Mouse (Mus musculus) cerebellum, adult (tissue): ENCODE data around the gene Msln.
A peak's percentile ranks its signal among the peaks of the same experiment; 100 is the strongest.

Source experiments
- ATAC-seq: cut with Nextera tagmentation; 2 replicates; pipeline ENCODE4 v1.9.2; 2017; ENCODE audit warnings: mild to moderate bottlenecking, moderate library complexity, mixed read lengths; ENCODE audit not compliant: insufficient number of reproducible peaks, low FRiP score, low TSS enrichment

The Msln gene

GRCm38 (mm10) chr17:25732082-25732481 is 22.1 kb downstream of the Msln start:
- no peak for ATAC-seq

- ATAC-seq: no peak
These were observed 26.2 kb downstream of the Msln start for GRCm38 (mm10) chr17:25728009-25728270.

DNA sequence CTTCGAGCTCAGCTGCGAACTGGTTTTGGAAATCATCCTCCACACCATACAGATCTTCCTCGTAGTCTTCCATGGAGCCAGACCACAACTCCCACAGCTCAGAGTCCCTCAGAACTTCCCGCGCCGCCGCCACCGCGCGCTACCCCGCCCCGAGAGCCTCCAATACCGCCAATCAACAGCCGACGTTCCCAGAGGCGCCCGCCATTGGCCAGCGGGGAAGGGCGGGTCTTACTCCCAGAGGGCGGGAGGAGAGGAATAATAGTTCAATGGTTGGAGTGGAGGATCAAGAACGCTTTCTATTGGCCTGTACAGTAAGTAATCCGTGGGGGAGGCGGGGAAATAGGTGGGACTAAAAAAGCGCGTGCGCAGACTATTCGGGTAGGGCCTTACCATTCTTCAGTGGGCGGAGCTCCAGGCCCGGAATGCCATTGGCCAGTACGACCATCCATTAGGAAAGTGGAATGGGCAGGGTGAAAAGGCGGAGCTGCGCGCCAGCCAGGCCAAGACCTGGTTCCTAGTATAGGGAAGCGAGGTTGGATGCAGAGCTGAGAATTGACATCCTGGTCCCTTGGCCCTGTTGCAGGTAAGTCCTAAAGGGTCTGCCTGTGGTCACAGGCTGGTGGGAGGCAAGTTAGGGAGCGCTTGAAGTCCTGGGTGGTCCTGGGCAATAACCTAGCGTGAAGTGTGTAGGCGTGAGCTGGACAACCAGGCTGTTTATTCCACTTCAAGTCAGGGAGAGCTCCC is 26.7 kb downstream of the Msln start, which contains the start of the genes Chtf18 and Rpusd1:
Gene Chtf18, minus strand, starts transcription at position 155 of the 744 bp plus-strand sequence.
Gene Rpusd1, plus strand, starts transcription at position 406 of the 744 bp plus-strand sequence.
- ATAC-seq: peak; percentile 90

- ATAC-seq: no peak
These were observed 28.9 kb downstream of the Msln start for GRCm38 (mm10) chr17:25725264-25725663.

- no peak for ATAC-seq
These were observed 30.3 kb downstream of the Msln start for GRCm38 (mm10) chr17:25723919-25724318.

GRCm38 (mm10) chr17:25723470-25723869 is 30.7 kb downstream of the Msln start:
- ATAC-seq: no peak

- ATAC-seq: no peak
These were observed 32.7 kb downstream of the Msln start for GRCm38 (mm10) chr17:25721476-25721875.

- ATAC-seq: no peak
These were observed 36.5 kb downstream of the Msln start for GRCm38 (mm10) chr17:25717691-25718090.

DNA sequence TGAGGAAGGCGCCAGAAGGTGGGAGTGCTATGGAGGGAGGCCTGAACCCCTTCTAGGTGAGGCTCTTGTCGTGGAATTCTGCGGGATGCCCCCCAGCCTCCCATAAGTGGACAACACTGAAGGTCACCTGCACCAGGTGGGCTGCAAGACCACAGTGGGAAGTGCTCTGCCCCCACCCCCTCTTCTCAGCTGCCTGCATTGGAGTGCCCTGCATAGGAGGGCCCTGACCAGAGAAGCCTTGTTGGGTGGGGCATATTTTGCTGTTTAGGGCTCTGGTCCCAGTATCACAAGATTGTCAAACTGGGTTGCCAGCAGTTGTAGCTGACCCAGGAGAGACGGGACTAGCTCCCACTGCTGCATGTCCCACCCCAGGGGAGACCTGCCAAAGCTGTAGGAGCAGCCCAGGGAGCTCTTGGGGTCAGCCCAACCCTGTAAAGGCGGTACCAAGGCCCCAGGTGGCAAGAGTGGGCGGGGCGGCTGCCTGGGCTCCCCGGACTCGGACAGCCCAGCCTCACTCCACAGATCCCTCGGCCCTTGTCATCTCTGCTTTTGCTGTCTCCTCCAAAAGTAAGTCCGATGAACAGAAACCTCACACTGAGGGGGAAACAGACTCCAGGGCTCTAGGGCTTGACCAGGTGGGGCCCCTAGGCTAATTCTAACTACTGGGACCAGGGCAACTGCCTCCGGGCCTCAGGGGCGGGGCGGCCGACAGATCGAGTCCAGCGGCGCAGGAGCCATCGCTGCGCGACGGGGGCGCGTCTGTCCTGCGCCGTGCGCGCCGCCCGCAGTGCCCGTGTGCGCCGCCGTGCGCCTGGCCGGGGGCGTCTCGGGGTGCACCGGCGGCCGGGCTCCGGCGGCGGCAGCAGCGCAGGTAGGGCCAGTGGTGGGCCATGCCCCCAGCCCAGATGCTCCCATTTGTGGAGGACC is 37.2 kb downstream of the Msln start, which contains the start of gene Gng13:
Gene Gng13, plus strand, starts transcription at position 461 of the 927 bp plus-strand sequence.
- no peak for ATAC-seq

DNA sequence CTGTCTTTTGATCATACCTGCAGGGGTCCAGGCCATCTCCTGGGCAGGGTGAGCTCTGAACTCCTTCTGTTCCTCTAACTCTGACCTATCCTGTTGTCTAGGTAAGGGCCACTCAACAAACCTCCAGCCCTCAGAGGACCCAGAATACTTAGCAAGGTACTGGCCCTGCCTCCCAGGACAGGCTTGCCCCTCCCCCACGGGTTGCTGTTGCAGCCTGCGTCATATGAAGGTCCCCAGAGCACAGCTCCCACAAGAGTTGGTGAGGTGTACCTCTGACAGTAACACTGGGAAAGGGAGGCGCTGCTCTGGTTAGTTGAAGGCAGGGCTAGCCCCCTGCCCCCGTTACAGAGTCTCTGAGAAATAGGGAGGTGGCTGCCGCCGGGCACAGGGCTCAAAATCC is 38.0 kb downstream of the Msln start:
- no peak for ATAC-seq

- no peak for ATAC-seq
These were observed 38.6 kb downstream of the Msln start for GRCm38 (mm10) chr17:25715627-25716026.

DNA sequence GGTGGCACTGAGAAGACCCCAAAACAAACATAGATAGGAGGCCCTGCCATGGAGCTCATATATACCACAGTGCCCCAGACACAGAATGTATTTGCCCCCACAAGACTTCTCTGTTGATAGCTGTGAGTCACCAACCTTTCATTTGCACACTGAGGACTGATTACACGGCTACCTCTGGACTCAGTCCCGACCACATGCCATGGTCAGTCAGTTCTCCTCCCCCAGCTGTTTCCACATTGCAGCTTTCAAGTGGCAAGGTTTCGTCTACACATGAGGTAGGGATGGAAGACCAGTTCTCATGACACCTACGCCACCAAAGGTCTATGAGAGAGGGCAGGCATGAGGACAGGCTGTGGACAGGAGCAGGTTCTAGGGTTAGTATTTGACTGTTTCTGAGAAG is 43.0 kb downstream of the Msln start:
- no peak for ATAC-seq

DNA sequence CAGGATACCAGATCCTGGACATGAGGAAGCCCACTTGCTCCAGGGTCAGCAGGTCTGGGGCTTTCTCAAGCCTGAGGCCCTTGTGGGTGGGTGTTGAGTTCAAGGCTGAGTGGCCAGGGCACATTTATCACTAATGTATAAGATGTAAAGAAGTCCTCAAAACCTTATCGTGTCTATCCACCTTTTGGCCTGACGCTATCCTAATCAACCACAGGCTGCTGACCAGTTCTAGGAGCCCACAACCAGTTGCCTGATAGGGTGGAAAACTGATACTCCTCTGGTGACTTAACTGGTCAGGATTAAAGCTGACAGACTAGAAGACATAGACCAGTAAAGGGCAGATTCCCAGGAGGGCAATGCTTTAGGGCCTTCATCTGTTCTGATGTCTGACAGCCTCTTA is 44.2 kb downstream of the Msln start:
- no peak for ATAC-seq

DNA sequence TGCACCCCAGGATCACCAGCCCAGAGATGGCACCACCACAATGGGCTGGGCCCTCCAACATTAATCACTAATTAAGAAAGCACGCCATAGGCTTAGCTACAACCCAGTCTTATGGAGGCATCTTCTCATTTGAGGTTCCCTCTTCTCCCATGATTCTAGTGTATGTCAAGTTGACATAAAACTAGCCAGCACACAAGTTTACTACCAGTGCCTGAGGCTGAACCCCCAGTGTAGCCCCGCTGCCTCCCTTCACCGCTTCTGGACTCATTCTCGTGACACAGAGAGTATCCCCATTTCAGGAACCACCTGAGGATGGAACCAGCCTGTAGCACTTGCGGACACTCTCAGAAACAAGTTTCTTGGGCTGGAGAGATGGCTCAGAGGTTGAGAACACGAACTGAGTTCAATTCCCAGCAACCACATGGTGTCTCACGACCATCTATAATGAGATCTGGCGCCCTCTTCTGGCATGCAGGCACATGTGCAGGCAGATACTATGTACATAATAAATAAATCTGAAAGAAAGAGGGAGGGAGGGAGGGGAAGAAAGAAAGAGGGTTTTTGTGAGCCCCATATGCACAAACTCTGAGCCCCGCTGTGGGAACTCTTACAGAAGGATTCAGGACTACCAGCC is 53.2 kb downstream of the Msln start:
- ATAC-seq: no peak
